Mouse (Mus musculus) lung, postnatal 0 days (tissue): Measurements from ENCODE around the gene Aagab.

ENCODE experiments used
- CTCF ChIP-seq: IDR thresholded peaks from 2 replicates; pipeline ENCODE4 v1.5.1; 2016; ENCODE audit warnings: antibody characterized with exemption, mild to moderate bottlenecking
- EP300 ChIP-seq: IDR thresholded peaks from 2 replicates; pipeline ENCODE4 v1.6.1; 2016; ENCODE audit warnings: antibody characterized with exemption, mild to moderate bottlenecking, control low read depth

- TF ChIP-seq EP300 = no peak
- no peak for TF ChIP-seq CTCF
These were observed 79.8 kb downstream of the Aagab start for GRCm38 (mm10) chr9:63682301-63682700.
